In genomic region chr9:96994733-96995132, GRCm38 (mm10) we compare ENCODE assay signal across 23 mouse cellular contexts.
"Had no signal": no experiment of that assay in that cellular context is flagged by ENCODE, and none has a peak within 500 bp of the region (broad histone marks: within the 10 kb centered on the region; RNA-seq: fewer than 3 reads in every experiment).

No protein-coding gene starts in this region.

- H3K9me3 ChIP-seq: heart, embryonic 10.5 days; heart, embryonic 12.5 days; hindbrain, embryonic 10.5 days; hindbrain, embryonic 12.5 days; limb, embryonic 13.5 days; limb, embryonic 15.5 days; liver, embryonic 12.5 days had no signal

- H3K36me3 ChIP-seq: liver, embryonic 12.5 days had no signal

- H3K4me3 ChIP-seq: heart, embryonic 10.5 days; heart, embryonic 12.5 days; hindbrain, embryonic 10.5 days; hindbrain, embryonic 12.5 days; limb, embryonic 13.5 days; limb, embryonic 15.5 days; liver, embryonic 12.5 days had no signal

- H3K4me2 ChIP-seq: heart, embryonic 12.5 days; hindbrain, embryonic 12.5 days; hindbrain, embryonic 14.5 days; limb, embryonic 13.5 days; limb, embryonic 15.5 days; liver, embryonic 12.5 days had no signal

- ATAC-seq: hindbrain, embryonic 16.5 days; intestine, embryonic 16.5 days; liver, embryonic 12.5 days had no signal

- H3K9ac ChIP-seq: heart, embryonic 12.5 days; hindbrain, embryonic 12.5 days; hindbrain, embryonic 14.5 days; limb, embryonic 13.5 days; limb, embryonic 15.5 days; liver, embryonic 12.5 days; liver, embryonic 14.5 days had no signal

- H3K27me3 ChIP-seq: heart, embryonic 12.5 days; hindbrain, embryonic 12.5 days; limb, embryonic 13.5 days; limb, embryonic 15.5 days; liver, embryonic 12.5 days had no signal

- H3K4me1 ChIP-seq: liver, embryonic 12.5 days had no signal

- DNase-seq: gastrocnemius, postnatal 14 days; gastrocnemius, postnatal 36 days; heart, adult 18-20 months; heart, postnatal 10 days; heart, postnatal 4 days; kidney, adult 11 months; kidney, adult 9 months; kidney, postnatal 14 days; kidney, postnatal 36 days; layer of hippocampus, adult 9-11 months; layer of hippocampus, postnatal 36 days; left cerebral cortex, postnatal 4 days had no signal

- H3K27ac ChIP-seq: heart, embryonic 10.5 days; hindbrain, embryonic 10.5 days; hindbrain, embryonic 12.5 days; hindbrain, embryonic 14.5 days; limb, embryonic 13.5 days; limb, embryonic 15.5 days; liver, embryonic 12.5 days; liver, embryonic 14.5 days had no signal
